Mouse (Mus musculus): ENCODE results near the gene Srebf2.
A peak's percentile ranks its signal among the peaks of the same experiment; 100 is the strongest.

Srebf2 gene

DNA sequence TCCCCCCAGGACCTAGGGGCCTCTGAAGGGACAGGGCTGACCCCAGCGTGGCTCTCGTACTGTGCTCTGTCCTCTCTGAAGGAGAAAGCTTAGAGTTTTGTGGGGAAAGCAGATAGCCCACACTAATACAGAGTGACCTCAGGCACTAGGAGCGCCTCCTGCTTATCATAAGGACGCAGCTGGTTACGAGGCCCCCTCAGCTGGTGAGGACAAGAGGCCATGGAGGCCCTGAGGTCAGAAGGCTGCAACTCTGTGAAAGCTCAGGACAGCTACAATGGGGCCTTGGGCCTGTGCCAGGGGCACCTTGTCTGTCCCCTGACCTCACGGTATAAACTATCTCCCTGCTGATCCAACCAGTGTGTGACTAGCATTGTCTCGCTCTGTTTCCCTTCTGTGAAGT lies 37.2 kb downstream of the Srebf2 start:
- no peak for DNase-seq

DNA sequence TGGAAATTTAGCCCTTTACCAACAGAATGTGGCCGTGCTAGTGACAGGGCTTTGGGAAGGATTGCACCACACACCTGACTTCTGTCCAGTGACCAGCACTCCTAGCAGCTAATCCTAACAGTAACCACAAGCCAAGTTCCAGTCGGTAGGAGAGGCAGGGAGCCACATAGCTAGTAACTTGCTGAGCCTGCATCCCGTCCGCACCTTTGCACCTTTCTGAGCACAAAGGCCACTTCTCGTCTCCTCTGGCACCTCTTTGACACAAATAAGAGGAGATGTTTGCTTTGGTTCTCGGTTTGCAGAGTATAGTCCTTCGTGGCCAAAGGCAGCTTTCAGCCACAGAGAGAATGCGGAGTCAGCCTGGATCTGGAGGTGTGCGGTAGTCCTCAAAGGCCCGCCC lies 37.7 kb downstream of the Srebf2 start:
- DNase-seq, result no peak

DNA sequence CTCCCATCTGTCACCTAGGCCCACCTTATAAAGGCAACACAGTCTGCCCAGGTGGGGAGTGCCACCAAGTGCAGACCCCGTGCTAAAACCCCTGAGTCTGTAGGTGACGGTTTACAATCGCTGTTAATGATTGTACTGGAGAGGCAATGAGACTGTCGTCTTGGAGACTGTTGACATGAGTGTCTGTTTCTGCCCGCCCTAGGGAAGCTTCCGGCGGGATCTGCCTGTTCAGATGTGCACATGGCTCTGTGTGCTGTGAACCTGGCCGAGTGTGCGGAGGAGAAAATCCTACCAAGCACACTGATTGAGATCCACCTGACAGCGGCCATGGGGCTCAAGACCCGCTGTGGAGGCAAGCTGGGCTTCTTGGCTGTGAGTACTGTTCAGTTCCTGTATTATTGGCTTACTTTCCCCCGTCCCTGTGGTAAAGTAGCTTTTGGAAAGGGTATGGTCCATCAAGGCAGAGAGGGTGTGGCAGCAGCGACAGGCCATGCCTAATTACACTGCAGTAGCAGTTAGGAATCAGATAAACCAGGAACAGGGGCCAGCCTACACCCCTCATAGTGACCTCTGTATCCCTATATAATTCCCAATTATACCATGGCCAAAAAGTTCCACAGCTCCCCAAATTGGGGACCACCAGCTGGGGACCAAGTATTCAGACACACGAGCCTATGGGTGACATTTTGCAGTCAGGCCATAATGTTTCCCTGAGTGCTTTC lies 38.2 kb downstream of the Srebf2 start:
- DNase-seq, result no peak

DNA sequence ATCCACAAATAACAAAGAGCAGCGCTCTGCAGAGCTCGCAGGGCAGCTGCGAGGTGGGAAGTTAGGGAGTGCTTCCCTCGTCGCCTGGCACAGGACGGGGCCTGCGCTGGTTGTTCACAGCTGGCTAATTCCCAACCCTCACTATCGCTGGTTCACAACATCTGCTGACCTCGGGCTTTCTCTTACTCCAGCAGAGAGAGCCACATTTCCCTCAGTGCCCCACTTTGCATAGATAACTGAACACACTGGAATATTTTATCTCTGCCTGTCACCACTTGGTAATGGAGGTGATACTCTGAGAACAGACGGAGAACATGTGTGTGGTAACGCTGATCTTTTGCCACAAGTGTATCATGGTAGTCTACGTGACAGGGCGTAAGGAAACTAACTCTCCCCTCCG lies 39.1 kb downstream of the Srebf2 start:
- DNase-seq, result no peak

DNA sequence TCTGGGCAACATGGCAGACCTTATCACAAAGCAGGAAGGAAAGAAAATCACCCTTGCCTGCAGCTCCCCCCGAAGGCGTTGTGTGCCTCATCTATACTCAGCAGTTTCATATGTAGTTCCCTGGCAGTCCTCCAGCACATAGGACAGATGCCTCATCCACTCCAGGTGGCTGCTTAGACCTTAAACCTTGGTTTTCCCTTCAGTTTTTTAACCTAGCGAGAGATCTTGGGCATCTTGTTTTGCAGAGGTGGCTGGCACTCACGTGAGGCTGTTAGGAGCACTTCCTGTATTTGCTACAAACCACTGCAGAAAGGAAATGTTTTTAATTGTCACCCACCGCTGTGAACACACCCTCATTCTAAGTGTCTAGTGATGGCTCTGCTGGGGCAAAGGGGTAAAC lies 40.0 kb downstream of the Srebf2 start:
- DNase-seq, result no peak

DNA sequence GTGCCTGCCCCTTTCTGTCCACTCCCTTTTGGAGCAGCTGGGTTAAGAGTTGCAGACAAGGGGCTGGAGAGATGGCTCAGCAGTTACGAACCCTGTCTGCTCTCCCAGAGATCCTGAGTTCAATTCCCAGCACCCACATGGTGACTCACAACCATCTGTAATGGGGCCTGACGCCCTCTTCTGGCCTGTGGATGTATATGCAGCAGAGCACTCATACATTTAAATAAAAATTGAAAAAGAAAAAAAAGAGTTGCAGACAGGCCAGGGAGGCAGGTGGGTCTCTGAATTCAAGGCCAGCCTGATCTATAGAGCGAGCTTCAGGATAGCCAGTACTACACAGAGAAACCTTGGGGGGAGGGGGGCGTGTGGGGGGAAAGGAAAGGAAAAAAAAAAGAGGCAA lies 40.4 kb downstream of the Srebf2 start:
- DNase-seq, result no peak

DNA sequence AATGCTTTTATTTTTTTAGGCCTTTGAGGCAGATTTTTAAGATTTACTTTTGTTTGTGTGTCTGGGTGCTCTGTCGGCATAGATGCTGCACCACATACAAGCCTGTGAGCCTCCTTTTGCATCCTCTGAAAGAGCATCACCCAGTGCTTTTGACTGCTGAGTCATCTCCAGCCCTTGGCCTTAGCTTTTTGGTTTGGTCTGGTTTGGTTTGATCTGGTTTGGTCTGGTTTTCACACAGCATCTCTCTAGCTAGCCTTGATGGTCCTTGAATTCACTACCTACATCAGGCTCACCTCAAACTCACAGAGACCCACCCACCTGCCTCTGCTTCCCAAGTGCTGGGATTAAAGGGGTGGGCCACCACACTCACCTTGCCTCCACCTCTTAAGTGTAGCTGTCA lies 40.9 kb downstream of the Srebf2 start:
- DNase-seq, result no peak

DNA sequence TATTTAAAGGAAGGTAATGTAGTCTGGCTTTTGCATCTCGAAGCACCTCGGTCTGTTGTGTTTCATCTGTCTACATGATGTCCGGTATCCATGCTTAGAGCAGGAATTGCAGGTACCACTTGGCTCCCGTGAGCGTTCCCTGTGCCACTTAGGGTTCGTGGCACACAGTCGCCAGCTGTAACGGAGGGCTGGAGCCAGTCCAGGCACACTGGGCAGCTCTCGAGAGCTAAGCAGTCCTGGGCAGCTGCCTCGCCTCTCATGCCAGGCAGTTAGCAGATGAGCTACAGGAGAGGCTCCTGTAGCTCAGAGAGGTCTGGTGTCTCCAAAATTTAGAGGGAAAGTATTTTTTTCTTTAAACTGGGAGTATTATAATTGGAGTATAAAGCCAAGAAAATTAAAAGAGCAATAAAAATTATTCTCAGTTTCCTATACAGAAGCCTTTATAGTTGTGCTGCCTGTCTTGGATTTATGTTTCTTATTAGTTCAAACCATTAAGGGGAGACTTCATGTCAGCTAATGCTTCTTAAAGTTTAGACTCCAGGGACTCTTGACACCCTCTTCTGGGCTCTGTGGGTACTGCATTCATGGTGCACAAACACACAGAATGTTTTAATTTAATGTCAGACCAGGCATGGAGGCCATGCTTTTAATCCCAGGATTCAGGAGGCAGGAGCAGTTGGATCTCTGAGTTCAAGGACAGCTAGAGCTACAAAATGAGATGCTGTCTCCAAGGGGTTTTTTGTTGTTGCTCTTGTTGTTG lies 41.7 kb downstream of the Srebf2 start:
- peak in 1 of 2 experiments; percentile 81 for DNase-seq

DNA sequence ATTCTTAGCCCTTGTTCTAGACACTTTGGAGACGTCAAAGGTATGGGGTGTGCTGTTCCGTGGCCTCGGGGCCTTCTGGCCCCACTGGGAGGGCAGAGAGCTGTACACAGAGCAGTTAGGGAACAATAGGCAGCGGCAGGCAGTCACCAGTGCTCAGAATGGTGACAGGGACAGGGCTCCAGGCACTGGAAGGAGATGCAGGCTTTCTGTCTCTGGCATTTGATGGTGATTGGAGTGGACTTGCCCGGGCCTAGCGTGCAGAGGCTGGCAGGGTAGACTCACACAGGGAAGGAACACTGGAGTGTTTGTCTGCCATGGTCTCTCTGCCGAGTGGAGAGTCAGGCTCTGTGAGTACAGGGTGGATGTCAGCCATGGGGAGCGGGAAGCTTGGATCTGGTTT lies 45.6 kb downstream of the Srebf2 start:
- DNase-seq, result peak in 1 of 2 experiments; percentile 37

DNA sequence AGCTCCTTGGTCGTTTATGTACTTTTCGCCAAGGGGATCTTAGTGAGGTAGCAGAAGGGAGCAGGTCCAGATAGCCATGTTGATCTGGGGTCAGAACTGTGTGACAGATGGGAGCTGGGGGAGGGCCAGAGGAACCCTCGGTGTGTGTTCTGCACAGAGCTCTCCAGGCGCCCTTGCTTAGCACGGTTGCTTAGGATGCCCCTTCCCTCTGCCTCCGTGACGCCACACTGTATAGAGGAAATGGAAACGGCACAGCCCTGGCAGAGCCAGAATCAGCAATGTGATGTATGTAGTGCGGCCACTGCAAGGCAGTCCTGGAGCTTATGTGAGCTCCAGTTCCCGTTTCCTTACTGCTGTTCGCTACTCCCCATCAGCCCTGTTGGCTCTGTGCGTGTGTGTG lies 49.3 kb downstream of the Srebf2 start:
- DNase-seq, result peak; percentile 57 to 70

DNA sequence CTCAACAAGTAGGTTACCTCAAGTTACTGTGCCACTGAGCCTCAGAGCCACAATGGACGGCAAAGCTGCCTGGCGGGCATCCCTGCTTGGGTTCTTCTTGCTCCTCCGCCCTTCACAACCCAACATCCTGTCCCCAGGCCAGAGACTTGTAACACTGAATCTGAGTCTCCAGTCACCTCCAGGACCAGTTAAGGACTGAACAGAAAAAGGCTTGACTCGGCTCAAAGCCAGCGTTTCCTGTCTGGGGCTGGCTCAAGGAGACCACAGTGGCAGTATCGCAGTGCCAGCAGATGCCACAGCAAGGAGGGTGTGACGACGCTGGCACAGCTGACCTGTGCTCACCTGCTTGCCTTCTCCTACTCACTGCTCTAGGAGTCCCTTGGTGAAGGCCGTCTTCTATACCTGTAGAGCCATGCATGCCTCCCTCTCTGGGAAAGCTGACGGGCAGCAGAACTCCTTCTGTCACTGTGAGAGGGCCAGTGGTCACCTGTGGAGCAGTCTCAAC lies 50.3 kb downstream of the Srebf2 start:
- peak; percentile 36 to 52 for DNase-seq

DNA sequence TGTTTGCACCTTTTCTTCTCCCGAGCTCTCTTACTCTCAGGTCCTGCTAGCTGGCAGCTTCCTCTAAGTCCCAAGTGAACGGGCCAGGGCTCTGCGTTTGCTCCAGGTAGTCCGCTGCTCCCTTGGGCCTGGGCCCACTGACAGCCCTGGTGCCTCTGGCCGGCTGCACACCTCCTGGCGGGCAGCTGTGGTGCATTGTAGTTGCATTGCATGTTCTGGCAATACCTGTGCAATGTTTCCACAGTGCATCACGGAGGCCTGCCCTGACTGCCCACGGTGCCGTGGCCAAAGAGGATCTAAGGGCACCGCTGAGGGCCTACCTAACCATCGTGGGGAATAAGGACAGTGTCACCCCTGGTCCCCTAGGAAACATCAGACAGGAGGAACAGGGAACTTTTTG lies 51.0 kb downstream of the Srebf2 start:
- DNase-seq, result no peak

DNA sequence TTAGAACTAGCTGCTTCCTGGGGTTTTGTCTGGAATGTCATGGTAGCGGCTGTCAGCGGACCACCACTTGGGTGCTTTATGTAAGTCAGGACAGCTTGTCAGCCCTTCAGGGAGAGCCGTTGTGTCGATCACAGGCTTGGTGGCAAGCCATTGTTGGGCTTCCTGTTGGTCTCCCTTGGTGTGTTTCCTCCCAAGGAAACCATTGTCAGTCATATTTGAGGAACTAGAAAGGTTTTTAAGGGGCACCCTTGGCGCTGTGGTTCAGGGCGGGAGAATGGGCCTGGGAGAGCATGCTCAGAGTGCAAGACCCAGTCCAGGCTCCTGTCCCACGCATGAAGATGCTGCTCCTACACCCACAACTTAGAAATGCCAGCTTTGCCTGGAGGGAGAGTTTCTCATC lies 51.4 kb downstream of the Srebf2 start:
- no peak for DNase-seq

DNA sequence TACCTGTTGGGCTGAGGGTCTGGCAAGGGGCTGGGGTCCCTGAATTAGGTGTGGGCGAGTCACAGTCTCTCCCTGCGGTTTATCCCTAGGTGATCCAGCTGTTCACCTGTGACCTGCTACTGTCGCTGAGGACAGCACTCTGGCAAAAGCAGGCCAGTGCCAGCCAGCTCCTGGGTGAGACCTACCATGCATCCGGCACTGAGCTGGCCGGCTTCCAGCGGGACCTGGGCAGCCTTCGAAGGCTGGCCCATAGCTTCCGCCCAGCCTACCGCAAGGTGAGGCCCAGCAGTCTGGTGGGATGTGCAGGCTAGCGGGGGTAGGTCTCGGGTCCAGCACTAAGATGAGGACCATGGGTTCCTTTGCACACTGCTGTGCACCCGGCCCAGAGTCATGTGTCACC lies 52.6 kb downstream of the Srebf2 start:
- DNase-seq, result peak; percentile 60 to 72

DNA sequence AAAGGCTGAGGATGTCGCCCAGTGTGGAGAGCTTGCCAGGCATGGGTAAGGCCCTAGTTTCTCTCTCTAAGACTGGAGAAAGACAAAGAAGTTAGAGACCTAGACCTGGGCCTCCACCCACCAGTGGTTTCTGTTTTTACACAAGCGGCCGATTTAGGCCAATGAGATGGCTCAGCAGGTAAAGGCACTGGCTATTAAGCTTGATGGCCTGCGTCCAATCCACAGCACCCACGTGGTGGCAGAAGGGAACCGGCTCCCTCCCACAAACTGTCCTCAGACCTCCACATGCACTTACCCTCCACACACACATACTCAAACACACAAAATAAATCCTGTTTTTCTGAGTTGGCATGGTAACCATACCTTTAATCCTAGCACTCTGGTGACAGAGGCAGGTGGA lies 55.1 kb downstream of the Srebf2 start:
- DNase-seq, result peak; percentile 50 to 61

DNA sequence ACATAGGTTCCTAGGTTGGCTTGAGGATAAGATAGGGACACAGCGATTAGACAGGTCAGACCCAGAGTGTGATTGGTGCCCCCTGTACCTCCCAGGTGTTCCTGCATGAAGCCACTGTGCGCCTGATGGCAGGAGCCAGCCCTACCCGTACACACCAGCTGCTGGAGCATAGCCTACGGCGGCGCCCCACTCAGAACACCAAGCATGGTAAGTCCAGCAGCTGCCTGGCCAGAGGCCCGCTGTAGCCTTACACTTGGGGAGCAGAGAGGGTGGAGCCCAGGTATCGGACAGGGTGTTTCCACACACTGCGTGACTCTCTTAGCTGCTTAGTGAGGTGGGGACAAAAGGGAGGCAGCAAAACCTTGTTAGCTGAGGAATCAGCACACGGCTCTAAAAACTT lies 56.1 kb downstream of the Srebf2 start:
- peak in 1 of 2 experiments; percentile 46 for DNase-seq

DNA sequence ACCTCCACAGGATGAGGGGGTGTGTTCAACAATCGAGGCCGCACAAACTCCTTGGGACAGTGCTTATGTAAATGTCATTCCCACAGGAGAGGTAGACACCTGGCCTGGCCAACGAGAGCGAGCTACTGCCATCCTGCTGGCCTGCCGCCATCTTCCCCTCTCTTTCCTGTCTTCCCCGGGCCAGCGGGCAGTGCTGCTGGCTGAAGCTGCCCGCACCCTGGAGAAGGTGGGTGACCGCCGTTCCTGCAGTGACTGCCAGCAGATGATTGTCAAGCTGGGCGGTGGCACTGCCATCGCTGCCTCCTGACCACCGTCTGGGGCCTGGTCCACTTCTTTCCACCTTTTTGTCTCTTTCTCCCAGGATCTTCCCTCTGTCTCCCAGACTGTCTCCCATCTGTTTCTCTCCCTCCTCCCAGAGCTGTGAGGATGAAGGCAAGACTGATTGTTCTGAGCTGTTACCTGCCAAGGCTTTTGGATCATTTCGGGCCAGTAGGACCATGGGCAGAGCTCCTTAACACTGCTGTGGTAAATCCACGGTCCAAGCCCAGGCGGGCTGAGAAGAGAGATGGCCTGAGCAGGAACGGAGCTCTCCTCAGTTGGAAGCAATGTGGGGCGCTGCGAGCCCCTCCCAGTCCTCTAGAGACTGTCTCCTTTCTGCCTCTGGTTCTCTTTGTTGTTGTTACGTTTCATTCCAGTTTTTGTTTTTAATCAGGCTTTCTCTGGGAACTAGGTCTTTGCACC lies 56.8 kb downstream of the Srebf2 start:
- peak; percentile 83 to 88 for DNase-seq

DNA sequence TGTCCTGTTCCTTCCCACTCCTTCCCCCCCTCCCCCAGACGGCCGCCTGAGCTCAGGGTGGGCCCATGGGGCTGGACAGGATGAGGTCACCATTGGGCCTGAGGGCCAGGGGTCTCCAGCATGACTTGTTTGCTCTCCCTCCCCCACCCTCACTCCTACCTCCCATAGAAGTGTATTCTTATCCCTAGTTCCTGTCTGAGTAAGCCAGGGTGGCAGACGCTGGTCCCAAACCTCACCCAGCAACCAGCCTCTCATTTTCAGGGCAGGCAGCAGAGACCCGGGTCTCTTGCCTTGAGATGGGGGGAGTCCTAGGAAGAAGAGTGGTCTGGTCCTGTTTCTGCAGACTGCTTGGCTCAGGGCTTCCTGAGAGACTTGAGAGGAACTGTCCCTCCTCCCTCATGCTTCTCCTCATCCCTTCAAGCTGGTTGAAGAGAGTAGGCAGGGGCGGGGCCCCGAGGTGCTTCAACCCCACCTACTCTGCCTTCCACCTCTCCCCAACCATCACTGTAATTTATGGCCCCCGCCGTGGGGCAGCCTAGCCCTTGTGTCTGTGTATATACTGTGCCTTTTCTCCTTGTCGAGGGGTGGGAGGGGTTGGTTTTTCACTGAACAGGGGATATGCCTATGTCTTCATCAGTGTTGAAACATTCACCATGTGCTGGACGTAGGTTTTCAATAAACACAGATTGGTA lies 57.8 kb downstream of the Srebf2 start:
- peak; percentile 39 to 48 for DNase-seq

DNA sequence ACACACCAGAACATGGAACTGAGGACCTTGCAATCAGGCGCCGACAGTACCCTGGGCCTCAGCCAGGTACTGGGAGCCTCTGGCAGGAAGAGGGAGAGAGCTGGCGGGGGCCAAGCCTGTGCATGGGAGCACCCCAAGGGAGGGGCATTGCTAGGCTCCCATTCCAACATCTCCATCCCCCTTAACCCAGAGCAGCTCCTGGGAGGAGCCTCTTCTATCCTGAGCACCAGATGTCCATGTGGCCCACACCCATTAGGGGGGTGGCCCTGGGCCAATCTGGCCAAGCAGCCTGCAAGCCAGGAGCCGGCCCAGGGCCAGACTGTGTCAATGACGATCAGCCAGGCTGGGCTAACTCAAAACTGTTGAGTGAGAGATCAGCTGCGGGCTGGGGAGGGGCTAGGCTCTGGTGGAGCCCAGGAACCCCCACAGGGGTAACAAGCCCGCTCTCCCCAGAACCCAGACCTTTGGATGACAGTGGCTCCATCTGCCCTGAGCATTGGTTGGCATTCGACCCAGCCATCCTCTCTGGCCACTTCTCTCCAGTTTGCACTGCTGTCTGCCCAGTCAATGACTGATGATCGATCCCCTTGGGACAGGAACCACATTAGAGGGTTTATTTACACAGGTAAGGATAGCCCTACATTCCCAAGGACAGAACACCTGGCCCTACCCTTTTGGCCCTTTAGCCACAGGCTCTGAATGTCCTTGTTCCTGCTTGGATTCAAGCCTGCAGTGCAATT lies 59.6 kb downstream of the Srebf2 start:
- DNase-seq, result peak; percentile 99

DNA sequence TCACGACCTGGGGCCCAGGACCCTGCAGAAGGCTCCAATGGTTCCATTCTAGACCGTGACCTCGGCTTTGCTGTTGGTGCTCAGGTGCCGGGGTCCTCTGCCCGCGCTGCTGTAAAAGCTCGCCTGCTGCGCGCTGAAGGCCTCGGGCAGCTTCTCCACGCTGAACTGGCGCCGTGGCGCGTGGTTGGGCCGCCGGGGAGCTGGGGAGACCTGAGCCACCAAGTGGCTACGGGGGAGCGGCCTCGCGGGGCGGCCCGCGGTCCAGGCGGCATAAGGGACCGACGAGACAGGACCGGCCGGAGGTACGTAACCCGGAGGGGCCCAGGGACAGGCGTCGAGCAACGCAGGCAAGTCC lies 60.1 kb downstream of the Srebf2 start:
- DNase-seq, result peak in 1 of 2 experiments; percentile 58

DNA sequence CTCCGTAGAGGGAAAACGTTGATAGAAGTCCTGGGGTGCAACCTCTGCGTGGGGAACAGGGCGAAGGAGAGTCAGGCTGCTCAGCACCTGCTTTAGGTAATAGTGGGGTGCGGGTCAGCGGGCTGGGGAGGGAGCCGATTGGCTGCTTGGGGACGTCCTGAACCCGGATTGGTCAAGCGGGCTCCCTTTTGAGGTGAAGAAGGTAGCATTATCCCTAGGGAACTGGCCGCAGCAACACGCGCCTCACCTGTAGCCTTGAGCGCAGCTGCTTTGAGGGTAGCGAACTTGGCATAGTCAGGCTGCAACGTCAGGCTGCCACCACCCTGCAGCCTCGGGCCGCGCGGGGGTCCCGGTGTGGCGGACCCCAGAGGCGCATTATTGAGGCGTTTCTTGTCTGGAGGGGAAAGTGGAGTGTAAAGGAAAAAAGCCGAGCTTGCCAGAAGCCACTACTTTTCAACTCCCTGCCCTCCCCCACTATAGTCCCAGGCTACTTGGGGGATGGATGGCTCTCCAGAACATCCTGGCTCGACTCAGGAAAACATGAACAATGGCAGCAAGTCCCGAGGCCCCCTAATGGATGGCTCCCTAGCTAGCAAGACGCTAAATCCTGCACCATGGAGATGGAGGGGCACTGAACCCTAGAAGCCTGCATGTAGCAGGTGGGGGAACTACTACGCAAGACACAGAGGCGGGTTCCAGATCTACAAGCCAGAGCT lies 60.7 kb downstream of the Srebf2 start:
- DNase-seq, result peak; percentile 48

DNA sequence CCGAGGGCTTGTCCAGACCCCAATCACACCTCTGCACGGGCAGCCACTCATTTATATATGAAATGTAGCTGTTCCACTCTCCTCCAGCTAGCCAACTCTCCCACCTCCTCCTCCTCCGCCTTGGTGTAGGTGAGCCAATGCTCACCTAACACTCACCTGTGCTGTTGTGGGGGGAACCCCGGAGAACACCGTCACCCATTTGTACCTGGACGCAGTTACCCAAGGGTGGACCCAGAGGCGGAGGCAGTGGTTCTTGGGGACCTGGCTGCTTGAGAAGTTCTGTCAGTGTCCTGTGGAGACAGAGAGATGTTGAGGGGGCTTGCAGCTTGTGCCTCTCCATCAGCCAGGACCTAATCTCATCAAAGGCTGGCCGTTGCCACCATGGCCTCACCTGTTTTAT lies 61.3 kb downstream of the Srebf2 start:
- peak in 1 of 2 experiments; percentile 34 for DNase-seq
